Mouse (Mus musculus): ENCODE measurements at regions not wholly inside any gene's neighbourhood (a gene's known extent, or its start where the extent isn't known, plus 50 kb on each side); places are given as distances from the start of the nearest gene placed in this dataset.

DNA sequence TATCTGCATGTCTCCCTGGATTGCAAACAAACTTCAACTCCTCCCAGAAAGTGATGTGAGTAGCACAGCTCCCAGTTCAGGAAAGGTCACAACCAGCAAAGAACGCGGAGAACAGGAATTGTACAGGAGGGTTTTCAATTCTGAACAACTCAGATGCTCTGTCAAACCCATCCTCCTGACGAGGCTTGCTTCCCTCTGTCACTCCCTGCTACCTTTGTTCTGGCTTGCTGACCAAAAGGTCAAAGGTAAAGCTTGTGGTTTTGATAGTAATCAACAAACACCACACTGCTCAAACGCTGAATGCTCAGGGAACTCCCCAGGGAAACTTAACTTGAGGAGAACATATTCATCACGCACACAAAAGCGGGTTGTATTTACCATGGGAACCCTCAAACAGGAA, 102.4 kb downstream of the Gm10604 start:
- H3K36me3 ChIP-seq (replicated peaks) = no peaks in the 10 kb centered on the region
- no peak overlapping the region for H3K4me2 ChIP-seq
- H3K27me3 ChIP-seq (replicated peaks) = no peaks in the 10 kb centered on the region
- H3K4me1 ChIP-seq = no peaks in the 10 kb centered on the region
- H3K4me3 ChIP-seq = no peak overlapping the region
- H3K27ac ChIP-seq = no peak overlapping the region
- no peak for ATAC-seq (replicated peaks)
- WGBS = 77% methylated on average over 6 of the region's 6 CpGs
- H3K9me3 ChIP-seq = no peaks in the 10 kb centered on the region
- no peak overlapping the region for H3K9ac ChIP-seq

DNA sequence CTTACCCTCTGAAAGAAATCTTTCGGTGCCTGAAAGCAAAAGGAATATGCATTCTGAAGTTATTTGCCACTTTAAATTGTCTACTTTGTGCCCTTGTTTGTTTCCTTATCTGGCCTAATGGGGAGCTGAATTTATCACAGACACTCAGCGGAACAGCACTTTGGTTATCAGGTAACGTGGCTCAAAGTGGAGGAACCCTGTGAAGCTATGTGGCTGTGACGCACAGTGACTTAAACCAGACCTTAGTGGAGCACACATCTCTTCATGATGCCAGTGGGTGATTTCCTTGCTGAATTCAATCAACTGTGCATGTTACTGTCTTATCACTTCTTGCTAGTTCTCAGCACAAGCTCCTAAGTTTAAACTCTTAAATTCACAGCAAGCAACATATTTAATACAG, 103.1 kb downstream of the Gm10604 start:
- H3K9ac ChIP-seq = no peak overlapping the region
- no peaks in the 10 kb centered on the region for H3K9me3 ChIP-seq
- H3K27me3 ChIP-seq (replicated peaks) = no peaks in the 10 kb centered on the region
- no peaks in the 10 kb centered on the region for H3K36me3 ChIP-seq (replicated peaks)
- WGBS = 93% methylated on average over 4 of the region's 4 CpGs
- no peaks in the 10 kb centered on the region for H3K4me1 ChIP-seq
- H3K4me2 ChIP-seq = no peak overlapping the region
- no peak overlapping the region for H3K27ac ChIP-seq
- ATAC-seq (replicated peaks) = no peak
- H3K4me3 ChIP-seq = no peak overlapping the region

DNA sequence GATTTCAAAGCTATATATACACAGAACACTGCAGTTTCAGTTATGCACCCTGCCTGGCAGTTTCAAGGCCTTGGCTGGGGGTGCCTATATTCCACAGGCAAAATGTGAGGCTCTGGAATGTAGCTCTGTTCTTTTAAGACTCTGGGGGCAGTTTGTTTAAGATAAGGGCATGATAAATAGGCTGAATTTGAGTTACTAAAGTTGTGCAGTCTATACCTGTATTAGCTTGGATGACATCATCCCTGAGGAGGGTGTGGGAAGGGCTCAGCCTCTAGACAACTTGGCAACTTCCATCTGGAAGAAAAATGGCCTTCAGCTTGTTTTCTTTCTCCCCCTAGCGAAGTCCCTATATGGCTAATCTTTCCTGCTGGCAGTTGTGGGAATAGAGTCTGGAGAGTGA, 105.1 kb downstream of the Gm10604 start:
- no peaks in the 10 kb centered on the region for H3K4me1 ChIP-seq

DNA sequence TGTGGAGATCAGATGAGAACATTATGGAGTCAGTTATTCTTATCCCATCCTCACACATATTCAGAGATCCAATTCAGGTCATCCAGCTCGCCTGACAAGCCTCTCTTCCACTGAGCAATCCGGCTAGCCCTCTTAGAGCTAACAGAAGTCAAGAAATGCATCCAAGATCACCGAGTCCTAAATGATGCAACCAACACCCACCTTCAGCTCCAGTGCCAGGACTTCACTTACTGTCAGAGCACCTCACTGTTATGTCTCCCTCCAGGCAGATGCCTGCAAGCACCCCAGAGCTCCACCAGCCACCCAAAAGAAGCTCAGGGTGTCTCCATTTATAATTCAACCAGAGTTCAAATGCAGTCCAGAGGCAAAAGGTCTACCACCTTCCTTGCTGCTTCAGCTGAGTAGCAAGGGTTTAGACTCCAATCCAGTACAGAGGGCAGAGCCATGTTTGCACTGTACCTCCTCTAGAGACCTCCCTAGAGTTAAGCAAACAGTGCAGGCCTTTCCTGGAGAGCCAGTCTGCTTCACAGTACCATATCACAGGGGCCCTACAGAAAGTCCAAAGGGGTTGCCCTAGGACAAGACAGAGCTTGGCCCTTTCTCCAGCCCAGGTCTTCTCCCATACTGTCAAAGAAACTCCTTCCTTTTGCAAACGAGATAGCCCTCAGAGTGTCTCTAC, 106.3 kb downstream of the Gm10604 start:
- Histone ChIP-seq H3K9ac (no peak overlapping the region), H3K27me3 (replicated peaks) (no peaks in the 10 kb centered on the region), H3K4me3 (no peak overlapping the region), H3K27ac (no peak overlapping the region), H3K36me3 (replicated peaks) (no peaks in the 10 kb centered on the region), H3K9me3 (no peaks in the 10 kb centered on the region), H3K4me2 (no peak overlapping the region), H3K4me1 (no peaks in the 10 kb centered on the region)
- ATAC-seq (replicated peaks) = no peak
- WGBS = 76% methylated on average over 4 of the region's 4 CpGs

More for the DNA sequence above, 105.1 kb downstream of the Gm10604 start:
- Histone ChIP-seq H3K9ac (no peak overlapping the region), H3K4me2 (no peak overlapping the region), H3K27ac (no peak overlapping the region), H3K36me3 (replicated peaks) (no peaks in the 10 kb centered on the region), H3K27me3 (replicated peaks) (no peaks in the 10 kb centered on the region), H3K9me3 (no peaks in the 10 kb centered on the region), H3K4me3 (no peak overlapping the region)
- 89% methylated on average over 1 of the region's 1 CpGs for WGBS
- no peak for ATAC-seq (replicated peaks)

DNA sequence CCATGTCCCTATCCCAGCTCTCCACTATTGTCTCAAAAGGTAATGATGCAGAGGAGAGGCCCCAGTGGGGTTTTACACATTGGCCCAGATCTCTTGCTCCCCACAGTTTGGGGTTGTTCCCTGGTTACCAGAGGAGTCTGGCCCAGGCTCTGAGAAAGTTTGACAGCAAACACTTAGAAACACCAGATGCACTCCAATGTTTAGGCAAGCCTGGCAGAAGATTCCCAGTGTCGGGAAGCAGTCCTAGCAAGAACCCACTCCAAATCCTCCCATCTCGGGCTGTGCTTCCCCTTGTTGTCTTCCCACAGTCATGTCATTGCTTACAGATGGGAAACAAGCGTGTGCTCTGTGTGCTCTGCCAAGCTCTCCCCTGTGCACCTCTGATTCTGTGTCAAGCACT, 109.0 kb downstream of the Gm10604 start:
- H3K9ac ChIP-seq = no peak overlapping the region
- no peak overlapping the region for H3K4me2 ChIP-seq
- no peaks in the 10 kb centered on the region for H3K9me3 ChIP-seq
- no peaks in the 10 kb centered on the region for H3K4me1 ChIP-seq
- no peaks in the 10 kb centered on the region for H3K36me3 ChIP-seq (replicated peaks)
- no peaks in the 10 kb centered on the region for H3K27me3 ChIP-seq (replicated peaks)
- no peak for ATAC-seq (replicated peaks)
- H3K4me3 ChIP-seq = no peak overlapping the region
- no peak overlapping the region for H3K27ac ChIP-seq
- 86% methylated on average over 3 of the region's 3 CpGs for WGBS

DNA sequence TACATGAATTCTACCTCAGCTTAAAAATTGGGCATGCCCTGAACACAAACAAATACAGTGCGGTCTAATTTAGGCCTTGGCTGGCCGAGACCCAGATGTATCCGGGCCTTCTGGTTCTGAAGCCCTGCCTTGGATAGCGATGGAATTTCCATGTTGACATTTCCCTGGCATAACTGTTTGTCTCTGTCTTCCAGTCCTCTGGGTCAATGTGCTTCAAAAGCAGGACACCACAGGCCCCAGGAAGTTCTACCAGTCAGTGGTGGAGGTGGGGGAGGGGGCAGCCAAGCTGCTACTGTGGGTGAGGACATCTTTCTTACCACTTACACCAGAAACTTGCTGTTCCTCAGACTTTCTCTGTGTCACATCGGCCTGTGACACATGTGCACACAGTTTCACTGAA, 111.3 kb downstream of the Gm10604 start:
- no peak overlapping the region for H3K4me3 ChIP-seq
- no peaks in the 10 kb centered on the region for H3K27me3 ChIP-seq (replicated peaks)
- no peak for ATAC-seq (replicated peaks)
- no peak overlapping the region for H3K27ac ChIP-seq
- H3K9ac ChIP-seq = no peak overlapping the region
- H3K9me3 ChIP-seq = no peaks in the 10 kb centered on the region
- no peaks in the 10 kb centered on the region for H3K36me3 ChIP-seq (replicated peaks)
- H3K4me2 ChIP-seq = no peak overlapping the region
- whole genome bisulfite sequencing = 93% methylated on average over 5 of the region's 5 CpGs
- H3K4me1 ChIP-seq = no peaks in the 10 kb centered on the region

DNA sequence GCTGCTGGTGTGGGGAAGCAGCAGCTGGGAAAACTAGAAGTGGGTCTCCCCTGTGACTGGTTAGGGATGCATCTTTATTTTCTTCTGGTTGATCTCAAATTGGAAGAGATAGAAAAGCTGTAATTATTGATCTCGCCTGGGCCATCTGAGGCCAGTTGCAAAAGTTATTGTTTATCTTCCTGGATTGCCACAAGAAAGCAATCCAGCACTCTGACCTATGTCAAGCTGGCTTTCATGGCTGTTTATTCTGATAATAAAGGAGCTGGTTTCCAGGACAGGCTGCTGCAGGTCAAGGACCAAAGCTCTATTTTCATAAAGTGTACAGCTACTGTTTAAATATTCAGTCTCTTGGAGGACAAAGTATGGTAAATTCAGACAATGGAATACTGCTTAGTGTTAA, 112.5 kb downstream of the Gm10604 start:
- Histone ChIP-seq H3K4me2 (no peak overlapping the region), H3K27ac (no peak overlapping the region), H3K36me3 (replicated peaks) (no peaks in the 10 kb centered on the region), H3K4me1 (no peaks in the 10 kb centered on the region), H3K27me3 (replicated peaks) (no peaks in the 10 kb centered on the region), H3K9me3 (no peaks in the 10 kb centered on the region), H3K9ac (no peak overlapping the region), H3K4me3 (no peak overlapping the region)
- ATAC-seq (replicated peaks) = no peak
- 59% methylated on average over 1 of the region's 1 CpGs for WGBS
